Mouse (Mus musculus): Measurements from ENCODE around the gene A830005F24Rik.

GRCm38 (mm10) chr13:48552181-48553090, 39.1 kb downstream of the A830005F24Rik start:
- TF ChIP-seq CTCF (IDR thresholded peaks at IDR 0.05; ENCODE audit: insufficient read depth, low read length) (no peak), POLR2A (IDR thresholded peaks at IDR 0.05; ENCODE audit: borderline replicate concordance, extremely low read depth, low read depth, low read length) (peak; percentile 72; the same call in 1 of the 2 replicates)
